Mouse (Mus musculus) ES-CJ7 (cell line): ENCODE measurements around the gene Cwf19l1.

ENCODE experiments used
- DNase-seq: peaks from one replicate; pipeline ENCODE4 v3.0.0; 2011; ENCODE audit warnings: low read depth, low spot score

Cwf19l1 gene

GRCm38 (mm10) chr19:44063773-44064172 is 71.9 kb downstream of the Cwf19l1 start:
- DNase-seq, result no peak

GRCm38 (mm10) chr19:44060226-44060625 is 75.5 kb downstream of the Cwf19l1 start:
- DNase-seq, result no peak
